Mouse (Mus musculus): ENCODE measurements around the gene Gm9736.

- TF ChIP-seq CTCF (IDR thresholded peaks at IDR 0.05; ENCODE audit: low read depth, low read length): no peak
- no peak for TF ChIP-seq POLR2A (IDR thresholded peaks at IDR 0.05; ENCODE audit: borderline replicate concordance, low read depth, low read length)
Observed at GRCm38 (mm10) chr10:77794976-77795375, 43.8 kb upstream of the Gm9736 start, which contains the start of gene Gm9639.

All from bone marrow macrophage, adult 2 months (primary cell).